Mouse (Mus musculus) embryonic facial prominence, embryonic 11.5 days (tissue): ENCODE results near the gene Tmem170. TPM values are rescaled to one million over a fixed set of nuclear protein-coding genes. Genes with fewer than 3 reads are reported as not detected.

ENCODE experiments used
- ATAC-seq: fragments of 200-750 bp; cut with Nextera tagmentation; replicated peaks from 2 replicates; pipeline ENCODE4 v1.8.0; 2017; ENCODE audit warnings: low read depth; ENCODE audit not compliant: insufficient number of reproducible peaks, low FRiP score, low TSS enrichment
- DNase-seq: peaks from one replicate; pipeline ENCODE4 v3.0.0-alpha.2; 2015; ENCODE audit warnings: low spot score
- H3K27ac ChIP-seq: fragments of 300-500 bp; sonication (generic); replicated peaks from 2 replicates; pipeline ENCODE4 v1.5.1; 2014; ENCODE audit warnings: mild to moderate bottlenecking, low read depth, low read length, control low read depth
- H3K27me3 ChIP-seq: fragments of 300-500 bp; sonication (generic); 2 replicates; pipeline ENCODE4 v1.6.1; 2014; ENCODE audit warnings: mild to moderate bottlenecking, low read length, moderate library complexity, mixed read lengths; ENCODE audit not compliant: control insufficient read depth, insufficient read depth
- H3K36me3 ChIP-seq: fragments of 300-500 bp; sonication (generic); replicated peaks from 2 replicates; pipeline ENCODE4 v1.6.1; 2014; ENCODE audit warnings: low read depth, mild to moderate bottlenecking, low read length, moderate library complexity, mixed read lengths; ENCODE audit not compliant: control insufficient read depth, insufficient read depth
- H3K4me1 ChIP-seq: fragments of 300-500 bp; sonication (generic); 2 replicates; pipeline ENCODE4 v1.6.1; 2014; ENCODE audit warnings: low read length, mixed read lengths; ENCODE audit not compliant: control insufficient read depth, insufficient read depth
- H3K4me2 ChIP-seq: fragments of 300-500 bp; sonication (generic); 2 replicates; pipeline ENCODE4 v1.6.1; 2014; ENCODE audit warnings: low read depth, mild to moderate bottlenecking, control low read depth, low read length, moderate library complexity
- H3K4me3 ChIP-seq: fragments of 300-500 bp; sonication (generic); 2 replicates; pipeline ENCODE4 v1.5.1; 2014; ENCODE audit warnings: low read depth, low read length, control low read depth
- H3K9ac ChIP-seq: fragments of 300-500 bp; sonication (generic); replicated peaks from 2 replicates; pipeline ENCODE4 v1.6.1; 2014; ENCODE audit warnings: mild to moderate bottlenecking, control low read depth, low read length
- H3K9me3 ChIP-seq: fragments of 300-500 bp; sonication (generic); replicated peaks from 2 replicates; pipeline ENCODE4 v1.6.1; 2016; ENCODE audit warnings: mild to moderate bottlenecking, low read length, inconsistent platforms, mixed read lengths; ENCODE audit not compliant: control insufficient read depth
- WGBS: fragments of 180-500 bp; shearing (Covaris S2); extraction: QIAGEN DNeasy Blood & Tissue Kit; methylation state at CpG from one replicate; pipeline ENCODE4 v1.1.7; 2014; 5-methylcytosine and 5-hydroxymethylcytosine counted together
- polyA plus RNA-seq: library from polyadenylated mRNA; unstranded; fragments of >200 nt; fragmentation: Nextera tagmentation; extraction: Ambion mirVana; gene quantifications from 2 replicates; pipeline ENCODE4 v1.2.1, GENCODE M21; 2014

Gene Tmem170
- polyA plus RNA-seq, 1 experiment from 2014 or later = 7.7 TPM

- Histone ChIP-seq H3K27me3 (no peaks in the 10 kb centered on the region), H3K9ac (no peak overlapping the region), H3K4me2 (no peak overlapping the region), H3K4me3 (no peak overlapping the region), H3K36me3 (no peaks in the 10 kb centered on the region), H3K9me3 (no peaks in the 10 kb centered on the region), H3K27ac (no peak overlapping the region), H3K4me1 (no peaks in the 10 kb centered on the region)
- DNase-seq (no peak), ATAC-seq (no peak)
- WGBS = 90% methylated on average over 3 of the region's 3 CpGs
These were observed 6.2 kb downstream of the Tmem170 start for GRCm38 (mm10) chr8:111870379-111870778.

GRCm38 (mm10) chr8:111868664-111869063 is 7.9 kb downstream of the Tmem170 start:
- DNase-seq (peak; percentile 10), ATAC-seq (no peak)
- Histone ChIP-seq H3K27me3 (no peaks in the 10 kb centered on the region), H3K9ac (no peak overlapping the region), H3K4me2 (no peak overlapping the region), H3K9me3 (no peaks in the 10 kb centered on the region), H3K4me3 (no peak overlapping the region), H3K27ac (no peak overlapping the region), H3K36me3 (no peaks in the 10 kb centered on the region), H3K4me1 (no peaks in the 10 kb centered on the region)
- 29% methylated on average over 2 of the region's 2 CpGs for WGBS

GRCm38 (mm10) chr8:111865857-111866256 is 10.7 kb downstream of the Tmem170 start:
- DNase-seq (peak; percentile 9), ATAC-seq (no peak)
- H3K36me3 ChIP-seq = no peaks in the 10 kb centered on the region
- no peak overlapping the region for H3K27ac ChIP-seq
- H3K4me3 ChIP-seq = no peak overlapping the region
- H3K4me1 ChIP-seq = no peaks in the 10 kb centered on the region
- H3K9ac ChIP-seq = no peak overlapping the region
- no peaks in the 10 kb centered on the region for H3K9me3 ChIP-seq
- no peak overlapping the region for H3K4me2 ChIP-seq
- no peaks in the 10 kb centered on the region for H3K27me3 ChIP-seq
- WGBS = 85% methylated on average over 6 of the region's 6 CpGs

DNA sequence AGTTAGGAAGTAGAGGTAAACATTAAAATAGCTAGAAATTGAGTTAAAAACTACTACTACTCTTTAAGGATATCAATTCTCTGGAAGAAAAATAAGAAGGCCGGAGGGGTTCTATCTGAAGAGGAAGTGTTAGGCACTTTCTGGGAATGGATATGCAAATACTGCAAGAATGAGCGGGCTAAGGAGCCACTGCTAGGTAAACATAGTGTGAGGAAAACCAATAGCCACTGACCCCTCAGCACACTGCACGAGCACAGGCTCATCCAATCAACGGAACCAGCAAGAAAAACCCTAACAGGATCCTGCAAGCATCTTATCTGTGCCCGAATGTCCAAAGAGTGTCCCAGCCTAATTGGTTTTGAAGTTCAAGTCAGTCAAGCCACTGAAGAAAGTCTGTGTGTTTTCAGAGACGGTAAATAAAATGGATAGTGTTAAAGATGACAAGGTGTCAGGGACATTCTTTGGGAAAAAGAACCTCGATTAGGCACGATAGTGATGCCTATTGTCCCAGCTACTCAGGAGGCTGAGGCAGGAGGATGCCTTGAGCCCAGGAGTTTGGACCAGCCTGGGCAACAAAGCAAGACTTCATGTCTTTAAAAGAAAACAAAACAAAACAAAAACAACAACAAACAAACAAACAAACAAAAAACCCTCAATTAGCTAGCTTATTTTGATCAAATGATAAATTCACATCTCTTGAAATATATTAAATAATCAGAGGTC is 11.3 kb downstream of the Tmem170 start:
- no peaks in the 10 kb centered on the region for H3K36me3 ChIP-seq

GRCm38 (mm10) chr8:111864648-111865047 is 11.9 kb downstream of the Tmem170 start:
- H3K27me3 ChIP-seq = no peaks in the 10 kb centered on the region
- no peak overlapping the region for H3K27ac ChIP-seq
- no peaks in the 10 kb centered on the region for H3K4me1 ChIP-seq
- 89% methylated on average over 8 of the region's 8 CpGs for whole genome bisulfite sequencing
- no peaks in the 10 kb centered on the region for H3K36me3 ChIP-seq
- H3K9ac ChIP-seq = no peak overlapping the region
- ATAC-seq (no peak), DNase-seq (no peak)
- no peaks in the 10 kb centered on the region for H3K9me3 ChIP-seq
- no peak overlapping the region for H3K4me3 ChIP-seq
- no peak overlapping the region for H3K4me2 ChIP-seq

More for the DNA sequence above, 11.3 kb downstream of the Tmem170 start:
- Histone ChIP-seq H3K4me2 (no peak overlapping the region), H3K27ac (no peak overlapping the region), H3K9me3 (no peaks in the 10 kb centered on the region), H3K9ac (no peak overlapping the region), H3K4me1 (no peaks in the 10 kb centered on the region), H3K4me3 (no peak overlapping the region), H3K27me3 (no peaks in the 10 kb centered on the region)
- 89% methylated on average over 8 of the region's 8 CpGs for WGBS
- ATAC-seq = no peak
- no peak for DNase-seq

GRCm38 (mm10) chr8:111863280-111863679 is 13.3 kb downstream of the Tmem170 start:
- H3K27me3 ChIP-seq = no peaks in the 10 kb centered on the region
- DNase-seq (no peak), ATAC-seq (no peak)
- H3K4me1 ChIP-seq = no peaks in the 10 kb centered on the region
- WGBS = 80% methylated on average over 4 of the region's 4 CpGs
- no peak overlapping the region for H3K27ac ChIP-seq
- H3K9me3 ChIP-seq = no peaks in the 10 kb centered on the region
- no peak overlapping the region for H3K4me3 ChIP-seq
- no peak overlapping the region for H3K4me2 ChIP-seq
- H3K36me3 ChIP-seq = no peaks in the 10 kb centered on the region
- no peak overlapping the region for H3K9ac ChIP-seq

DNA sequence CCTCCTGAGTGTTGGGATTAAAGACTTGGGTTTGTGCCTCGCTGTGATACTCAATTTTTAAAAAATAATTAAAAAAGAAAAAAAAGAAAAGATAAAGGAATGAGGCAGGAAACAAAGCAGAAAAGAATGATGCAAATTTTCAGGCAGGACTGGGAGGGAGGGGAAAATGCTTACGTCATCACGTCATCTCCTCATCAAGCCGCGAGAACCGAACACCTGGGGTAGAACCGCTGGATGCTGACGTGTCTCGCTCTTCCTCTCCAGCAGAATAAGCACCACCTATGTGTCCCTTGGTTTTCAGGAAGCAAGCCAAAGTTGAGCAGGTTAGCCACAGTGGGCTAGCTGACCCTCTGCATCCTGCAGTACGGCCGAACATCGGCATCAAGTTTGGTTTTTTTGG is 20.6 kb downstream of the Tmem170 start:
- Histone ChIP-seq H3K4me3 (no peak overlapping the region), H3K27ac (no peak overlapping the region), H3K4me1 (no peaks in the 10 kb centered on the region), H3K4me2 (no peak overlapping the region), H3K9ac (no peak overlapping the region), H3K36me3 (no peaks in the 10 kb centered on the region), H3K9me3 (no peaks in the 10 kb centered on the region), H3K27me3 (no peaks in the 10 kb centered on the region)
- DNase-seq = no peak
- WGBS = 89% methylated on average over 12 of the region's 12 CpGs
- no peak for ATAC-seq

GRCm38 (mm10) chr8:111853861-111854501 is 22.6 kb downstream of the Tmem170 start, which contains the start of gene Cfdp1:
Gene Cfdp1, minus strand, starts transcription at chr8:111854291.
- peak; percentile 100 for ATAC-seq
- under 1% methylated on average over 53 of the region's 53 CpGs for WGBS
- H3K4me2 ChIP-seq = peak within 1 kb of the TSS; percentile 24

More at GRCm38 (mm10) chr8:111853861-111854501, 22.6 kb downstream of the Tmem170 start, which contains the start of gene Cfdp1:
- Histone ChIP-seq H3K27ac (0 out of 2 replicates have a peak within 1 kb of the TSS, but pooled peaks have one; percentile 5), H3K9ac (peak within 1 kb of the TSS; percentile 82), H3K4me1 (no peaks in the 10 kb centered on the region), H3K27me3 (no peaks in the 10 kb centered on the region), H3K36me3 (no peaks in the 10 kb centered on the region), H3K4me3 (peak within 1 kb of the TSS; percentile 87), H3K9me3 (no peaks in the 10 kb centered on the region)
- peak; percentile 99 for DNase-seq
